Mouse (Mus musculus) hindbrain, embryonic 16.5 days (tissue): ENCODE measurements around the gene Cyp8b1. TPM values are rescaled to one million over a fixed set of nuclear protein-coding genes. Genes with fewer than 3 reads are reported as not detected.

ENCODE experiments used
- ATAC-seq: fragments of 200-750 bp; cut with Nextera tagmentation; 2 replicates; pipeline ENCODE4 v1.8.0; 2017; ENCODE audit warnings: moderate TSS enrichment, moderate library complexity
- H3K27ac ChIP-seq: fragments of 300-500 bp; sonication (generic); 2 replicates; pipeline ENCODE4 v1.5.1; 2014; ENCODE audit warnings: low read depth, mild to moderate bottlenecking, control low read depth, low read length, moderate library complexity
- H3K27me3 ChIP-seq: fragments of 300-500 bp; sonication (generic); replicated peaks from 2 replicates; pipeline ENCODE4 v1.6.1; 2014; ENCODE audit warnings: low read length; ENCODE audit not compliant: control insufficient read depth, insufficient read depth
- H3K36me3 ChIP-seq: fragments of 300-500 bp; sonication (generic); 2 replicates; pipeline ENCODE4 v1.6.1; 2014; ENCODE audit warnings: mild to moderate bottlenecking, low read length, moderate library complexity, mixed read lengths; ENCODE audit not compliant: control insufficient read depth, insufficient read depth
- H3K4me1 ChIP-seq: fragments of 300-500 bp; sonication (generic); 2 replicates; pipeline ENCODE4 v1.6.1; 2014; ENCODE audit warnings: low read depth, low read length; ENCODE audit not compliant: control insufficient read depth, insufficient read depth
- H3K4me2 ChIP-seq: fragments of 300-500 bp; sonication (generic); 2 replicates; pipeline ENCODE4 v1.6.1; 2014; ENCODE audit warnings: mild to moderate bottlenecking, low read length, control low read depth, moderate library complexity
- H3K4me3 ChIP-seq: fragments of 300-500 bp; sonication (generic); 2 replicates; pipeline ENCODE4 v1.5.1; 2014; ENCODE audit warnings: mild to moderate bottlenecking, low read length, control low read depth, moderate library complexity
- H3K9ac ChIP-seq: fragments of 300-500 bp; sonication (generic); 2 replicates; pipeline ENCODE4 v1.6.1; 2014; ENCODE audit warnings: low read depth, mild to moderate bottlenecking, control low read depth, low read length, moderate library complexity
- H3K9me3 ChIP-seq: fragments of 300-500 bp; sonication (generic); 2 replicates; pipeline ENCODE4 v1.6.1; 2014; ENCODE audit warnings: mild to moderate bottlenecking, low read length, moderate library complexity; ENCODE audit not compliant: control insufficient read depth
- WGBS: fragments of 180-500 bp; shearing (Covaris S2); extraction: QIAGEN DNeasy Blood & Tissue Kit; methylation state at CpG from one replicate; pipeline ENCODE4 v1.1.7; 2014; 5-methylcytosine and 5-hydroxymethylcytosine counted together
- polyA plus RNA-seq: library from polyadenylated mRNA; unstranded; fragments of >200 nt; fragmentation: Nextera tagmentation; extraction: Ambion mirVana; gene quantifications from 2 replicates; pipeline ENCODE4 v1.2.1, GENCODE M21; 2015

Cyp8b1 gene
- polyA plus RNA-seq, result not detected in 2 replicates

- WGBS, result 83% methylated on average over 8 of the region's 8 CpGs
Measured at GRCm38 (mm10) chr9:121916102-121916501, at the start of gene Cyp8b1. Cyp8b1 (minus strand) TSS chr9:121916305.

GRCm38 (mm10) chr9:121964941-121965340 is 48.8 kb upstream of the Cyp8b1 start:
- 89% methylated on average over 7 of the region's 7 CpGs for WGBS
- Histone ChIP-seq H3K27me3 (no peaks in the 10 kb centered on the region), H3K36me3 (no peaks in the 10 kb centered on the region), H3K4me1 (no peaks in the 10 kb centered on the region), H3K9me3 (no peaks in the 10 kb centered on the region), H3K27ac (no peak overlapping the region), H3K4me3 (no peak overlapping the region), H3K9ac (no peak overlapping the region), H3K4me2 (no peak overlapping the region)
- no peak for ATAC-seq

More at GRCm38 (mm10) chr9:121916102-121916501, at the start of gene Cyp8b1:
- H3K4me2 ChIP-seq, result no peak within 1 kb of the TSS
- no peaks in the 10 kb centered on the region for H3K9me3 ChIP-seq
- no peaks in the 10 kb centered on the region for H3K27me3 ChIP-seq
- H3K4me1 ChIP-seq, result no peaks in the 10 kb centered on the region
- ATAC-seq, result no peak
- no peak within 1 kb of the TSS for H3K4me3 ChIP-seq
- H3K36me3 ChIP-seq, result no peaks in the 10 kb centered on the region
- H3K27ac ChIP-seq, result no peak within 1 kb of the TSS
- no peak within 1 kb of the TSS for H3K9ac ChIP-seq

- no peak for ATAC-seq
- 56% methylated on average over 7 of the region's 7 CpGs for WGBS
- Histone ChIP-seq H3K27ac (no peak overlapping the region), H3K4me2 (no peak overlapping the region), H3K4me3 (no peak overlapping the region), H3K36me3 (no peaks in the 10 kb centered on the region), H3K9ac (no peak overlapping the region), H3K27me3 (no peaks in the 10 kb centered on the region), H3K9me3 (no peaks in the 10 kb centered on the region), H3K4me1 (no peaks in the 10 kb centered on the region)
Measured at GRCm38 (mm10) chr9:121959966-121960635, 44.0 kb upstream of the Cyp8b1 start.

- no peak for ATAC-seq
- peaks cover 8% of the 10 kb centered on the region for H3K4me1 ChIP-seq
- no peak overlapping the region for H3K9ac ChIP-seq
- no peak overlapping the region for H3K4me3 ChIP-seq
- no peak overlapping the region for H3K4me2 ChIP-seq
- H3K36me3 ChIP-seq, result no peaks in the 10 kb centered on the region
- H3K9me3 ChIP-seq, result no peaks in the 10 kb centered on the region
- 88% methylated on average over 6 of the region's 6 CpGs for WGBS
- H3K27ac ChIP-seq, result no peak overlapping the region
- H3K27me3 ChIP-seq, result no peaks in the 10 kb centered on the region
Measured at GRCm38 (mm10) chr9:121952596-121952995, 36.5 kb upstream of the Cyp8b1 start.

GRCm38 (mm10) chr9:121951114-121951423 is 35.0 kb upstream of the Cyp8b1 start:
- no peaks in the 10 kb centered on the region for H3K9me3 ChIP-seq
- no peaks in the 10 kb centered on the region for H3K36me3 ChIP-seq
- H3K27ac ChIP-seq, result no peak overlapping the region; the same call in 1 of the 2 replicates
- no peak for ATAC-seq
- 35% methylated on average over 4 of the region's 4 CpGs for WGBS
- no peaks in the 10 kb centered on the region for H3K27me3 ChIP-seq
- peak overlapping the region; percentile 55 for H3K9ac ChIP-seq
- H3K4me1 ChIP-seq, result peaks cover 8% of the 10 kb centered on the region
- peak overlapping the region; percentile 48 for H3K4me2 ChIP-seq
- H3K4me3 ChIP-seq, result peak overlapping the region; percentile 28

GRCm38 (mm10) chr9:121950418-121951113 is 34.5 kb upstream of the Cyp8b1 start, which contains the start of gene Fam198a:
Fam198a (plus strand) TSS chr9:121950988.
- Histone ChIP-seq H3K27me3 (no peaks in the 10 kb centered on the region), H3K36me3 (no peaks in the 10 kb centered on the region), H3K27ac (peak within 1 kb of the TSS; percentile 67; the same call in 1 of the 2 replicates), H3K4me3 (peak within 1 kb of the TSS; percentile 28), H3K4me1 (peaks cover 8% of the 10 kb centered on the region), H3K9me3 (no peaks in the 10 kb centered on the region), H3K9ac (peak within 1 kb of the TSS; percentile 55), H3K4me2 (peak within 1 kb of the TSS; percentile 48)
- ATAC-seq, result peak; percentile 93
- whole genome bisulfite sequencing, result 4% methylated on average over 13 of the region's 14 CpGs

- Histone ChIP-seq H3K9ac (no peak overlapping the region), H3K4me1 (peaks cover 8% of the 10 kb centered on the region), H3K4me3 (no peak overlapping the region), H3K27ac (no peak overlapping the region), H3K9me3 (no peaks in the 10 kb centered on the region), H3K4me2 (no peak overlapping the region), H3K27me3 (no peaks in the 10 kb centered on the region), H3K36me3 (no peaks in the 10 kb centered on the region)
- no peak for ATAC-seq
- WGBS, result 76% methylated on average over 4 of the region's 4 CpGs
Measured at GRCm38 (mm10) chr9:121948431-121948830, 32.3 kb upstream of the Cyp8b1 start.

- H3K9ac ChIP-seq, result no peak overlapping the region
- H3K4me2 ChIP-seq, result no peak overlapping the region
- ATAC-seq, result peak; percentile 62; the same call in 1 of the 2 replicates
- no peaks in the 10 kb centered on the region for H3K36me3 ChIP-seq
- H3K27ac ChIP-seq, result no peak overlapping the region
- no peaks in the 10 kb centered on the region for H3K27me3 ChIP-seq
- peaks cover 8% of the 10 kb centered on the region for H3K4me1 ChIP-seq
- H3K9me3 ChIP-seq, result no peaks in the 10 kb centered on the region
- no peak overlapping the region for H3K4me3 ChIP-seq
- WGBS, result 5% methylated on average over 4 of the region's 4 CpGs
Measured at GRCm38 (mm10) chr9:121947784-121948183, 31.7 kb upstream of the Cyp8b1 start.

GRCm38 (mm10) chr9:121943628-121944027 is 27.5 kb upstream of the Cyp8b1 start:
- Histone ChIP-seq H3K36me3 (no peaks in the 10 kb centered on the region), H3K4me2 (no peak overlapping the region), H3K9me3 (no peaks in the 10 kb centered on the region), H3K27me3 (no peaks in the 10 kb centered on the region), H3K9ac (no peak overlapping the region), H3K4me3 (no peak overlapping the region), H3K4me1 (no peaks in the 10 kb centered on the region), H3K27ac (no peak overlapping the region)
- WGBS, result 87% methylated on average over 3 of the region's 3 CpGs
- ATAC-seq, result no peak
